Mouse (Mus musculus) stomach, embryonic 14.5 days (tissue): ENCODE data around the gene Entpd1. TPM values are rescaled to one million over a fixed set of nuclear protein-coding genes. Genes with fewer than 3 reads are reported as not detected.
A peak's percentile ranks its signal among the peaks of the same experiment; 100 is the strongest.

Experiments used
- ATAC-seq: fragments of 200-750 bp; cut with Nextera tagmentation; 2 replicates; pipeline ENCODE4 v1.8.0; 2017; ENCODE audit warnings: low read depth, moderate TSS enrichment; ENCODE audit not compliant: insufficient number of reproducible peaks, insufficient read depth, low FRiP score
- H3K27ac ChIP-seq: fragments of 300-500 bp; sonication (generic); 2 replicates; pipeline ENCODE4 v1.5.1; 2014; ENCODE audit warnings: mild to moderate bottlenecking, low read length, moderate library complexity, mixed read lengths
- H3K27me3 ChIP-seq: fragments of 300-500 bp; sonication (generic); 2 replicates; pipeline ENCODE4 v1.6.1; 2014; ENCODE audit warnings: low read length, control low read depth, mixed read lengths; ENCODE audit not compliant: control insufficient read depth, insufficient read depth
- H3K36me3 ChIP-seq: fragments of 300-500 bp; sonication (generic); 2 replicates; pipeline ENCODE4 v1.6.1; 2014; ENCODE audit warnings: mild to moderate bottlenecking, control low read depth, low read length, moderate library complexity, mixed read lengths; ENCODE audit not compliant: control insufficient read depth, insufficient read depth
- H3K4me1 ChIP-seq: fragments of 300-500 bp; sonication (generic); 2 replicates; pipeline ENCODE4 v1.6.1; 2014; ENCODE audit warnings: low read length, control low read depth, mixed read lengths; ENCODE audit not compliant: control insufficient read depth, insufficient read depth
- H3K4me2 ChIP-seq: fragments of 300-500 bp; sonication (generic); replicated peaks from 2 replicates; pipeline ENCODE4 v1.6.1; 2014; ENCODE audit warnings: low read depth, low read length, control low read depth
- H3K4me3 ChIP-seq: fragments of 300-500 bp; sonication (generic); 2 replicates; pipeline ENCODE4 v1.5.1; 2014; ENCODE audit warnings: low read depth, low read length, control low read depth
- H3K9ac ChIP-seq: fragments of 300-500 bp; sonication (generic); replicated peaks from 2 replicates; pipeline ENCODE4 v1.6.1; 2014; ENCODE audit warnings: low read depth, mild to moderate bottlenecking, control low read depth, low read length, moderate library complexity, mixed read lengths
- H3K9me3 ChIP-seq: fragments of 300-500 bp; sonication (generic); 2 replicates; pipeline ENCODE4 v1.6.1; 2016; ENCODE audit warnings: low read depth, low read length, control low read depth; ENCODE audit not compliant: control insufficient read depth
- WGBS: fragments of 180-500 bp; shearing (Covaris S2); extraction: QIAGEN DNeasy Blood & Tissue Kit; methylation state at CpG from one replicate; pipeline ENCODE4 v1.1.7; 2014; 5-methylcytosine and 5-hydroxymethylcytosine counted together
- polyA plus RNA-seq: library from polyadenylated mRNA; unstranded; fragments of >200 nt; fragmentation: Nextera tagmentation; extraction: Ambion mirVana; gene quantifications from 2 replicates; pipeline ENCODE4 v1.2.1, GENCODE M21; 2014

Entpd1 gene
- polyA plus RNA-seq, 1 experiment from 2014 or later: 11.3 TPM

- no peaks in the 10 kb centered on the region for H3K27me3 ChIP-seq
- 52% methylated on average over 6 of the region's 6 CpGs for WGBS
- no peaks in the 10 kb centered on the region for H3K9me3 ChIP-seq
- H3K9ac ChIP-seq: no peak overlapping the region
- no peaks in the 10 kb centered on the region for H3K36me3 ChIP-seq
- no peak overlapping the region for H3K27ac ChIP-seq
- H3K4me1 ChIP-seq: peaks cover 9% of the 10 kb centered on the region; the same call in 1 of the 2 replicates
- H3K4me3 ChIP-seq: no peak overlapping the region
- no peak for ATAC-seq
- no peak overlapping the region for H3K4me2 ChIP-seq
Observed at GRCm38 (mm10) chr19:40646379-40646778, 34.2 kb downstream of the Entpd1 start.

GRCm38 (mm10) chr19:40647319-40648158 is 35.4 kb downstream of the Entpd1 start:
- whole genome bisulfite sequencing: 49% methylated on average over 9 of the region's 9 CpGs
- H3K36me3 ChIP-seq: no peaks in the 10 kb centered on the region
- H3K27ac ChIP-seq: no peak overlapping the region
- H3K4me3 ChIP-seq: no peak overlapping the region
- no peaks in the 10 kb centered on the region for H3K9me3 ChIP-seq
- peaks cover 9% of the 10 kb centered on the region; the same call in 1 of the 2 replicates for H3K4me1 ChIP-seq
- no peak overlapping the region for H3K4me2 ChIP-seq
- H3K27me3 ChIP-seq: no peaks in the 10 kb centered on the region
- no peak for ATAC-seq
- H3K9ac ChIP-seq: no peak overlapping the region

GRCm38 (mm10) chr19:40650090-40650489 is 37.9 kb downstream of the Entpd1 start:
- no peak for ATAC-seq
- H3K4me1 ChIP-seq: peaks cover 9% of the 10 kb centered on the region; the same call in 1 of the 2 replicates
- no peaks in the 10 kb centered on the region for H3K36me3 ChIP-seq
- no peak overlapping the region for H3K4me2 ChIP-seq
- H3K9ac ChIP-seq: no peak overlapping the region
- no peaks in the 10 kb centered on the region for H3K9me3 ChIP-seq
- 58% methylated on average over 5 of the region's 5 CpGs for WGBS
- no peak overlapping the region for H3K4me3 ChIP-seq
- no peak overlapping the region for H3K27ac ChIP-seq
- no peaks in the 10 kb centered on the region for H3K27me3 ChIP-seq

- WGBS: 91% methylated on average over 5 of the region's 5 CpGs
- ATAC-seq: no peak
Observed at GRCm38 (mm10) chr19:40656207-40656606, 44.0 kb downstream of the Entpd1 start.

GRCm38 (mm10) chr19:40658281-40658680 is 46.1 kb downstream of the Entpd1 start:
- H3K4me3 ChIP-seq: no peak overlapping the region
- 0 out of 2 replicates have a peak, but pooled peaks cover 12% of the 10 kb centered on the region for H3K4me1 ChIP-seq
- WGBS: 51% methylated on average over 6 of the region's 6 CpGs
- no peaks in the 10 kb centered on the region for H3K36me3 ChIP-seq
- no peaks in the 10 kb centered on the region for H3K9me3 ChIP-seq
- H3K9ac ChIP-seq: no peak overlapping the region
- no peak overlapping the region for H3K27ac ChIP-seq
- no peaks in the 10 kb centered on the region for H3K27me3 ChIP-seq
- ATAC-seq: no peak
- no peak overlapping the region for H3K4me2 ChIP-seq

More at GRCm38 (mm10) chr19:40656207-40656606, 44.0 kb downstream of the Entpd1 start:
- no peak overlapping the region for H3K4me3 ChIP-seq
- no peaks in the 10 kb centered on the region for H3K9me3 ChIP-seq
- H3K27ac ChIP-seq: no peak overlapping the region
- H3K4me2 ChIP-seq: no peak overlapping the region
- H3K4me1 ChIP-seq: 0 out of 2 replicates have a peak, but pooled peaks cover 10% of the 10 kb centered on the region
- H3K27me3 ChIP-seq: no peaks in the 10 kb centered on the region
- no peaks in the 10 kb centered on the region for H3K36me3 ChIP-seq
- no peak overlapping the region for H3K9ac ChIP-seq

- H3K4me2 ChIP-seq: peak overlapping the region; percentile 44; the same call in 1 of the 2 replicates
- no peak for ATAC-seq
- no peaks in the 10 kb centered on the region for H3K36me3 ChIP-seq
- H3K9ac ChIP-seq: no peak overlapping the region
- H3K4me1 ChIP-seq: 0 out of 2 replicates have a peak, but pooled peaks cover 15% of the 10 kb centered on the region
- WGBS: 39% methylated on average over 5 of the region's 5 CpGs
- H3K4me3 ChIP-seq: no peak overlapping the region
- no peaks in the 10 kb centered on the region for H3K9me3 ChIP-seq
- no peaks in the 10 kb centered on the region for H3K27me3 ChIP-seq
- H3K27ac ChIP-seq: no peak overlapping the region
Observed at GRCm38 (mm10) chr19:40658935-40659334, 46.8 kb downstream of the Entpd1 start.

- peak overlapping the region; percentile 52; the same call in 1 of the 2 replicates for H3K27ac ChIP-seq
- no peaks in the 10 kb centered on the region for H3K36me3 ChIP-seq
- H3K4me3 ChIP-seq: peak overlapping the region; percentile 29
- 0 out of 2 replicates have a peak, but pooled peaks cover 15% of the 10 kb centered on the region for H3K4me1 ChIP-seq
- H3K9me3 ChIP-seq: no peaks in the 10 kb centered on the region
- no peaks in the 10 kb centered on the region for H3K27me3 ChIP-seq
- 2% methylated on average over 16 of the region's 16 CpGs for WGBS
- peak overlapping the region; percentile 44 for H3K4me2 ChIP-seq
- no peak for ATAC-seq
- H3K9ac ChIP-seq: 0 out of 2 replicates have a peak overlapping the region, but pooled peaks have one; percentile 2
Observed at GRCm38 (mm10) chr19:40659651-40660478, 47.7 kb downstream of the Entpd1 start.

- 0 out of 2 replicates have a peak overlapping the region, but pooled peaks have one; percentile 2 for H3K9ac ChIP-seq
- no peaks in the 10 kb centered on the region for H3K27me3 ChIP-seq
- ATAC-seq: no peak
- H3K36me3 ChIP-seq: no peaks in the 10 kb centered on the region
- H3K4me2 ChIP-seq: peak overlapping the region; percentile 44
- peak overlapping the region; percentile 29 for H3K4me3 ChIP-seq
- H3K4me1 ChIP-seq: 0 out of 2 replicates have a peak, but pooled peaks cover 15% of the 10 kb centered on the region
- 22% methylated on average over 9 of the region's 9 CpGs for WGBS
- H3K27ac ChIP-seq: peak overlapping the region; percentile 52; the same call in 1 of the 2 replicates
- H3K9me3 ChIP-seq: no peaks in the 10 kb centered on the region
Observed at GRCm38 (mm10) chr19:40660510-40660909, 48.3 kb downstream of the Entpd1 start.
